Mouse (Mus musculus): Measurements from ENCODE around the gene Cep68. TPM values are rescaled to one million over a fixed set of nuclear protein-coding genes. Genes with fewer than 3 reads are reported as not detected.
"Not testable (repeated sequence)": the region's sequence is repeated elsewhere in the genome, so short reads cannot be mapped to it uniquely, and the experiment has no call there.

Gene Cep68
- total RNA-seq, 2 experiments from 2014 or later = 35.0 to 35.8 TPM

DNA sequence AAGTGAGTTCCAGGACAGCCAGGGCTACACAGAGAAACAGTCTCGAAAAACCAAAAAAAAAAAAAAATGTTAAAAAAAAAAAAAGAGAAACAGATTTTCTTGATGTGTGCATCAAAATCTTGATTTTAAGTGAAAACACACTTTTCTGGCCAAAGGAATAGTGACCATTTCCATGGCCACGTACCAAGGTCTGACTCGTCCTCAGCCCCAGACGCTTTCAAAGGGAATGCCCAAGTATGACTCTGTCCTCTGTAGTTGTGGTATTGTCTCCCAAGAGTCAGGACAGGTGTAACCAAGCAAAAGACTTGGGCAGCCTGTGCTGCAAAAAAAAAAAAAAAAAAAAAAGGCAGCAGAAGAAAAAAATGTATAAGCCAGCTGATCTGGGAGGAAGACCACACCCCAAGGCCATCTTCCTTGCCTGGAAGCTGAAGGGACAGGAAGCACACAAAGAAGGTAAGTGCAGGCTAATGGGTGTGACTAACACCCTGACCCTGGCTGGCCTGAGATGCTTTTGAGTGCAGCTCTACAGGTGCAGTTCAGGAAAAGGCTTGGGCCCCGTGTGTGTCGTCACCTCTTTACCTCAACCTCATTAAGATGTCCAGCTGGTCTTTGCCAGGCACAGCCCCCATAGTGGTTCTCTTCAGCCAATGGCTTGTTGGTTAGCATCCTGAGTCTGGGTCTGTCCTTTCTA, 6.7 kb downstream of the Cep68 start:
- no peak for DNase-seq (ENCODE audit: low spot score in 2 of 2)

- no peak for DNase-seq (ENCODE audit: low spot score in 2 of 2)
Observed at GRCm38 (mm10) chr11:20241311-20241710, 7.9 kb downstream of the Cep68 start.

GRCm38 (mm10) chr11:20240331-20240730, 8.9 kb downstream of the Cep68 start:
- no peak for DNase-seq (ENCODE audit: low spot score in 2 of 2)

- no peak for DNase-seq (ENCODE audit: low spot score in 2 of 2)
Observed at GRCm38 (mm10) chr11:20239279-20239861, 9.9 kb downstream of the Cep68 start.

- no peak for DNase-seq (ENCODE audit: low spot score in 2 of 2)
Observed at GRCm38 (mm10) chr11:20237976-20238375, 11.3 kb downstream of the Cep68 start.

- no peak for DNase-seq (ENCODE audit: low spot score in 2 of 2)
Observed at GRCm38 (mm10) chr11:20237018-20237417, 12.2 kb downstream of the Cep68 start.

GRCm38 (mm10) chr11:20234233-20234632, 15.0 kb downstream of the Cep68 start:
- no peak for DNase-seq (ENCODE audit: low spot score in 2 of 2)

- no peak for DNase-seq (ENCODE audit: low spot score in 2 of 2)
Observed at GRCm38 (mm10) chr11:20232016-20232755, 17.0 kb downstream of the Cep68 start.

GRCm38 (mm10) chr11:20231128-20231878, 17.9 kb downstream of the Cep68 start:
- no peak for DNase-seq (ENCODE audit: low spot score in 2 of 2)

- DNase-seq (ENCODE audit: low spot score in 2 of 2) = no peak
Observed at GRCm38 (mm10) chr11:20230286-20230685, 18.9 kb downstream of the Cep68 start.

GRCm38 (mm10) chr11:20229311-20229710, 19.9 kb downstream of the Cep68 start:
- DNase-seq (ENCODE audit: low spot score in 2 of 2) = no peak

- no peak for DNase-seq (ENCODE audit: low spot score in 2 of 2)
Observed at GRCm38 (mm10) chr11:20228666-20229065, 20.6 kb downstream of the Cep68 start.

- no peak for DNase-seq (ENCODE audit: low spot score in 2 of 2)
Observed at GRCm38 (mm10) chr11:20225938-20226337, 23.3 kb downstream of the Cep68 start.

GRCm38 (mm10) chr11:20224196-20224595, 25.0 kb downstream of the Cep68 start:
- DNase-seq (ENCODE audit: low spot score in 2 of 2) = no peak

GRCm38 (mm10) chr11:20221671-20222070, 27.6 kb downstream of the Cep68 start:
- DNase-seq (ENCODE audit: low spot score in 2 of 2) = not testable (repeated sequence)

DNA sequence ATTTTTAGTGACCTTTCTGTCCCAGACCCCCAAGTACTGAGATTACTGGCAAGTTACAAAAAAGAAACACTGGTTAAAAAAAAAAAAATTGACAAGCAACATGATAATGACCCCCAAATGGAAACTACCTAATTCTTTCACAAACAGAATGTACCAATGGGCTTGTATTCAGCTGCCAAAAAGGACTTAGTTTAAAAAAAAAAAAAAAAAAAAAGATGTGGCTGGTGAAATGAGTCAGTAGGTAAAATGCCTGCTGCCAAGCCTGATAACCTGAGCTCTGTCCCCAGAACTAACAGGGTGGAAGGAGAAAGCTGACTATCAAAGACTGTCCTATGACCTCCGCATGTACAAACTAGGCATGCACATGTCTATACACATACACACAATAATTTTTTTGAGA, 32.0 kb downstream of the Cep68 start:
- no peak for DNase-seq (ENCODE audit: low spot score in 2 of 2)

- no peak for DNase-seq (ENCODE audit: low spot score in 2 of 2)
Observed at GRCm38 (mm10) chr11:20216415-20216814, 32.8 kb downstream of the Cep68 start.

GRCm38 (mm10) chr11:20214779-20215178, 34.5 kb downstream of the Cep68 start:
- DNase-seq (ENCODE audit: low spot score in 2 of 2) = no peak

DNA sequence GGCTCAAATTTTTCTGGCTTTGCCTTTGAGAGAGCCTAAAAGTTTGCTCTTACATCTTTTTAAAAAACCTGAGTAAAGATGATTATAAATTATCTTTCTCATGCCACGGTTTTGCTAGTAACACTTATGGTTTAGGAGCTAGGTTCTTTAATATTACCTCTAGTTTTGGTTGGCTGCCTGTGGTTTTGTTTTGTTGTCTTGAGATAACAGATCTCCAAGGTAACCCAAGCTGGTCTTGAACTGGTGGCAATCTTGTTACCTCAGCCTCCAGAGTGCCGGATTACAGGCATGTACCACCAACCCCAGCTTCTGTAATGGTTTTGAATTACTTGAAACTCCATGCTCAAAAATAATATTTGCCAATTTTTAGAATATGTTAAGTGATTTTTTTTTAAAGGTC, 37.4 kb downstream of the Cep68 start:
- no peak for DNase-seq (ENCODE audit: low spot score in 2 of 2)

- DNase-seq (ENCODE audit: low spot score in 2 of 2) = no peak
Observed at GRCm38 (mm10) chr11:20207589-20207988, 41.6 kb downstream of the Cep68 start.

DNA sequence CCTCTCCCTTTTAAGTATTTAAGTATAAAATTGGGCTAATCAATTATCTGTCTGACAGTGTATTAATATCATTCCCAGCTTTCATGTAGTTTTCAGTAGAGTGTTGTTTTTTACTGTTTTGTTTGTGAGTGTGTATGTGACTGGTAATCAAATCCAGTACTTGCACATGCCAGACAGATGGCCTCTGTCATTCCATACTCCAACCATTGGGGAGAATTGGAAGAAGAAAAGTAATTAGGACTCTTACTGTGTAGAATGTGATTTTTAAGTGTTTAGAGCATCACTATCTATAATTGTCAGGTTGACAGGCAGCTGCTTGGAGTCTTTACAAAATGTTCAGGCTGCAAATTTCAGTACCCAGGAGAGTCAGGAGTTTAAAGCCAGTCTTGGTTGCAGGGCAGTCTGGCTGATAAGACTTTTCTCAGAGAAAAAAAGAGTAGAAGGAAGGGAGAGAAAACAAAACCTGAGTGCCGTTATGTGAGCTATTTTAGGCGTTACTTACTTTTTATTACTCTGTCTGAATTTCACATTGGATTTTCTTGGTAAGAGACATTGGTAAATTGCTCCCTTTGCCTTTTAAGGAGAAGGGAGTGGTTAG, 42.5 kb downstream of the Cep68 start:
- DNase-seq (ENCODE audit: low spot score in 2 of 2) = no peak

Measured in gastrocnemius, postnatal 4 days (tissue).